Mouse (Mus musculus) small intestine, adult 2 months (tissue): Measurements from ENCODE around the gene Mad1l1. TPM values are rescaled to one million over a fixed set of nuclear protein-coding genes. Genes with fewer than 3 reads are reported as not detected.

Source experiments
- H3K27ac ChIP-seq: fragments of 200-500 bp; 2 replicates; pipeline ENCODE4 v1.5.1; 2012; ENCODE audit warnings: low read depth, low read length, control low read depth, inconsistent platforms; ENCODE audit not compliant: insufficient read depth
- H3K27me3 ChIP-seq: fragments of 200-500 bp; 2 replicates; pipeline ENCODE4 v1.6.1; 2012; ENCODE audit warnings: mild to moderate bottlenecking, moderate library complexity, low read length, inconsistent platforms; ENCODE audit not compliant: control insufficient read depth, insufficient read depth
- H3K36me3 ChIP-seq: fragments of 200-500 bp; 2 replicates; pipeline ENCODE4 v1.6.1; 2012; ENCODE audit warnings: mild to moderate bottlenecking, low read length, control low read depth, inconsistent platforms; ENCODE audit not compliant: control insufficient read depth, insufficient read depth
- H3K4me1 ChIP-seq: fragments of 200-500 bp; 2 replicates; pipeline ENCODE4 v1.6.1; 2012; ENCODE audit warnings: low read length, inconsistent platforms, mixed read lengths; ENCODE audit not compliant: control insufficient read depth, insufficient read depth, insufficient read length
- H3K4me3 ChIP-seq: fragments of 200-500 bp; 2 replicates; pipeline ENCODE4 v1.5.1; 2012; ENCODE audit warnings: low read depth, mild to moderate bottlenecking, control low read depth, inconsistent platforms, low read length, moderate library complexity
- CTCF ChIP-seq: fragments of 200-500 bp; IDR thresholded peaks from 2 replicates; pipeline ENCODE4 v1.5.1; 2012; ENCODE audit warnings: low read depth, mild to moderate bottlenecking, control low read depth, inconsistent platforms, low read length, moderate library complexity, mixed read lengths; ENCODE audit not compliant: insufficient replicate concordance, insufficient read length; ENCODE audit errors: extremely low read depth
- POLR2A ChIP-seq: fragments of 200-500 bp; IDR thresholded peaks from 2 replicates; pipeline ENCODE4 v1.6.1; 2012; ENCODE audit warnings: low read depth, mild to moderate bottlenecking, control low read depth, inconsistent platforms, low read length, moderate library complexity
- whole genome bisulfite sequencing: fragments of 180-500 bp; shearing (Covaris S2); methylation state at CpG from one replicate; pipeline ENCODE4 v1.1.7; 2018; 5-methylcytosine and 5-hydroxymethylcytosine counted together
- polyA plus RNA-seq: library from polyadenylated mRNA; depleted of rRNA; stranded (reverse); fragments of >200 nt; gene quantifications from 2 replicates; pipeline ENCODE4 v1.2.3, GENCODE M21; 2012

Mad1l1 gene
- polyA plus RNA-seq, 1 experiment = 22.9 TPM

DNA sequence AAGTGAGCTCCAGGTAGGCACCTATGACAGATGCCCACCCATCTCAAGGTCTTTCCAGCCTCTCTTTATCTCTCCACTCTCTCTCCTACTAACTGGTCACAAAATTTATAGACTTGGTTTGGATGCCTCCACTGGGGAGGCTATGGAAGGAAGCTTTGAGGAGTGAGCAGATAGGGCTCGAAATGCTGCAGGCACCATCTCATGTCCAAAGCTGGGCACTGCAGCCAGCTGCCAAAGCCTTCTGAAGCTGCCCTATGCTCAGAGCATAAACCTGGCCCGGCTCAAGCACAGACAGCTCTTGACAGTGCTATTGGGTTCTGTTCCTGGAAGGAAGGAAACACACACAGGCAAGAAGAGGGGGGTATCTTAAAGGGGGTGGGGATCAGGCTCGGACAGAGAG lies 71.0 kb downstream of the Mad1l1 start:
- Histone ChIP-seq H3K27me3 (no peaks in the 10 kb centered on the region), H3K36me3 (no peaks in the 10 kb centered on the region), H3K4me3 (no peak overlapping the region), H3K4me1 (no peaks in the 10 kb centered on the region), H3K27ac (no peak overlapping the region)
- no peak for TF ChIP-seq POLR2A
- no peak for TF ChIP-seq CTCF
- 85% methylated on average over 3 of the region's 3 CpGs for WGBS

DNA sequence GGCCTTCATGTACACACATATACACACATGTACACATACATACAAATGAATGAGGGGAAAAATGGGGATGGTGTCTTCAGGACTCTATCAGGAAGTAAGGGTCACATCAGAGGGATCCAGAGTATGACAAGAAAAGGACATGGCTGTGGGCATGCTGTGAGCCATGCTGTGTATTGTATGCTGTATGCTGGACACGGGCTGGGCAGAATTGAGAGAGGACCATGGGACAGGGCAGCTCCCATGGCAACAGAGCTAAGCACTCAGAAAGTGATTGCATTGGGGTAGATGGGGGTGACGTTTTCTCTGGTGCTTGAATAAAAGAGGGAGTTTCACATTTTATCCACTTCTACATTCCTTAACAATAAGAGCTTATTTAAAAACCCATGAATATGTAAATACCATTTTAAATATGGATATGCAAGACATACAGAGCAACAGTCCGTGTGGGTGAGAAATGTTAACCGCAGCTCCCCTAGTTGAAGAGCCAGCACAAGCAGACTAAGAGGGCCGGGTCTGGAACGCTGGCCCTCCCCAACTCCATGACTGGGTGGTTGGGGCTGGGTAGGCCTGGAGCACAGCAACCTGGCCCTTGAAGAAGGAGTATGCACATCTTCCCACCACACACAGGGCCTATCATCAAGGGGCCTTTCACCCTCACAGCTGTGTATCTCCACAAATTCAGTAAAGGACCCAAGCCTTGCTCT lies 71.8 kb downstream of the Mad1l1 start:
- H3K27ac ChIP-seq = no peak overlapping the region
- no peaks in the 10 kb centered on the region for H3K36me3 ChIP-seq
- WGBS = 90% methylated on average over 6 of the region's 6 CpGs
- H3K4me3 ChIP-seq = no peak overlapping the region
- no peak for TF ChIP-seq POLR2A
- no peak for TF ChIP-seq CTCF
- H3K4me1 ChIP-seq = no peaks in the 10 kb centered on the region
- H3K27me3 ChIP-seq = no peaks in the 10 kb centered on the region

DNA sequence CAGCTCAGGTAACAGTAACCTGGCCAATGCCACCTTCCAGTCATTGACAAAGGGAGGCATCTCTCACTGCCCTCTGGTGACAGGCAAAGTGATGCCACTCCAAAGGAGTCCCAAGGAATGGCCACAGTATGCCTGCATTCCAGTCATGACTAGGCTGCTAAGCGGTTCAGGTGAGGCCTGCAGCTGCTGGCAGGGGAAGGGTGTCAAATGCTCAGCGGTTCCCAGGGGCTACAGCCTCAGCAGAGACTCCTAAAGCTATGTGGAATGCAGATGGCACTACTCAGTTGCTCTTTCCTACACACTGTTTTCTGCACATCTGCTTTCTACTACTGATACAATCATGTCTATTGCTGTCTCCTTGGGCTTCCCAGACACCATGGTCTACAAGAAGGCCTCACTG lies 73.3 kb downstream of the Mad1l1 start:
- H3K36me3 ChIP-seq = peaks cover 1% of the 10 kb centered on the region; the same call in 1 of the 2 replicates
- H3K27ac ChIP-seq = no peak overlapping the region
- 85% methylated on average over 2 of the region's 2 CpGs for WGBS
- H3K4me1 ChIP-seq = no peaks in the 10 kb centered on the region
- no peak overlapping the region for H3K4me3 ChIP-seq
- H3K27me3 ChIP-seq = no peaks in the 10 kb centered on the region
- no peak for TF ChIP-seq POLR2A
- TF ChIP-seq CTCF = no peak

DNA sequence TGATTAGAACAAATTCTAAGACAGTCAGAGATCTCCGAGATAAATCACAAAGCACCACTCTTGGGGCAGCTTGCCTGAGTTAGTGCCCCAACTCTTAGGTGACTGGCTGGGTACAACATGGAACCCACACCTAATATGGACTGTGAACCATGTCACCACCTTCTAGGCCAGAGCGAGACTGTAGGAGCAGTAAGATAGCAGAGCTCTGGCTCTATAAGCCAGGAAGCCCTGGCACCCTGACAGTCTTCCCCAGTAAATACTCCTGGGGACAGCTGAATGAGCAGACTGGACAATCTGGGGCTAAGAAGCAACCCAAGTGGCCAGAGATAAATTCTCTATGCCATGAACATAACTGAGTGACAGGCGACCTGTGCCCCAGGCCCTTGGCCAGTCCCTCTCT lies 81.1 kb downstream of the Mad1l1 start:
- no peak overlapping the region for H3K4me3 ChIP-seq
- H3K4me1 ChIP-seq = no peaks in the 10 kb centered on the region
- no peaks in the 10 kb centered on the region for H3K27me3 ChIP-seq
- H3K27ac ChIP-seq = no peak overlapping the region
- TF ChIP-seq POLR2A (no peak), CTCF (no peak)
- peaks cover 1% of the 10 kb centered on the region; the same call in 1 of the 2 replicates for H3K36me3 ChIP-seq
- WGBS = 91% methylated on average over 3 of the region's 3 CpGs

DNA sequence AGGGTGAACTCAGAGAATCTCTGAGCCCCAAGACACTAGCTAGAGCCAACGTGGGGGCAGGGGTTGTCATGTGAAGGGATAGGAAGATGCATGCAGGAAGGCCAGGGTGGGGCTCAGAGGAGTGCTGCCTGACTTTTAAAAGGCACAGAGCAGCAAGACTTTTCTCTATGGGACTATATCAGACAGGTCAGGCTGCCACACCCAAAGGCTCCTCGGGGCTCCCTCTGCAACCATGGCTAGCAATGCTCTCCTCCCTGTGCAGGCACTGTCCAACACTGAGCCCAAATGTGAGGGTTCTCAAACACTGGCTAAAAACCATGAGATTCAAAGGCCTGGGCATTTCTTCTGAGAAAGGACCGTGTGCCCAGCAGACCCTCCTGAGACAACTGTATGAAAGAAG lies 82.5 kb downstream of the Mad1l1 start:
- no peaks in the 10 kb centered on the region for H3K4me1 ChIP-seq
- no peak overlapping the region for H3K4me3 ChIP-seq
- no peaks in the 10 kb centered on the region; the same call in 1 of the 2 replicates for H3K36me3 ChIP-seq
- WGBS = 64% methylated on average over 3 of the region's 3 CpGs
- TF ChIP-seq POLR2A (no peak), CTCF (no peak)
- H3K27me3 ChIP-seq = no peaks in the 10 kb centered on the region
- no peak overlapping the region for H3K27ac ChIP-seq

DNA sequence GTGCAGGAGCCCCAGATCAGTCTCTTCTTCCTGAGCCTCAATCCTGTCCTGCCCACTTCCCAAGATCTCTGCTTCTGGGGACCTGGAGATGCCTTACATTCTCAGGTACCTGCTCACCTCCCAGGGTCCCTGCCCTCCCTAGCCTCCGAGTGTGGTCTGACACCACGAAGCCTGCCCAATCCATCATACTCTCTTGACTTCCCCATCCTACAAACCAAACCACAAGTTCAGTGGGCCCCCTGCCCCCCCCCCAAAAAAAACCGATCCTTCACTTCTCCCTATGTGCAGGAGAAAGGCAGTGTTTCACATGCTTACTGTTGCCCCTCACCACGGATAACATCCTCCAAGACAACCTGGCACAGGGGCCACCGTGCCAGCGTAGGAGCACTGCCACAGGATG lies 90.5 kb downstream of the Mad1l1 start:
- H3K27me3 ChIP-seq = no peaks in the 10 kb centered on the region
- no peaks in the 10 kb centered on the region for H3K4me1 ChIP-seq
- H3K27ac ChIP-seq = no peak overlapping the region
- WGBS = 81% methylated on average over 6 of the region's 6 CpGs
- H3K36me3 ChIP-seq = no peaks in the 10 kb centered on the region
- TF ChIP-seq POLR2A = no peak
- no peak for TF ChIP-seq CTCF
- no peak overlapping the region for H3K4me3 ChIP-seq

DNA sequence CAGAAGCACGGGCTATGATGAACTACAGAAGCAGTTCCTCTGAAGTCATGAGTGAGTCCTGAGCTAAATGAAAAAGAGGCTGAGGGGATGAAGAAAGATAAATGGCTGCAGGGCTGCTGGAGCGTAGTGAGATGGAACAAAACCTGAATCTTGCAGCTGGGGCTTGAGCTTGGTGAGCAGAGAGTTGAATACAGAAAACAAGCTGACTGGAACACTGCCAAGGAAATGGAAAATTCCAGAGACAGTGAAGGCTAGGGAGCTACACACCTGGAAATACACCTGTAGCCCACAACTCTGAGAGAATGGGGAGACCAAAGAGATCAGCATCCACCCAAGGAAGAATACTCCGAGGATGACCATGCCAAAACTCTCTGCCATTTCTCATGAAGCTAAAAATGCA lies 93.0 kb downstream of the Mad1l1 start:
- H3K27me3 ChIP-seq = no peaks in the 10 kb centered on the region
- TF ChIP-seq POLR2A (no peak), CTCF (no peak)
- no peaks in the 10 kb centered on the region for H3K4me1 ChIP-seq
- H3K4me3 ChIP-seq = no peak overlapping the region
- H3K36me3 ChIP-seq = no peaks in the 10 kb centered on the region
- no peak overlapping the region for H3K27ac ChIP-seq
- WGBS = 83% methylated on average over 3 of the region's 3 CpGs

DNA sequence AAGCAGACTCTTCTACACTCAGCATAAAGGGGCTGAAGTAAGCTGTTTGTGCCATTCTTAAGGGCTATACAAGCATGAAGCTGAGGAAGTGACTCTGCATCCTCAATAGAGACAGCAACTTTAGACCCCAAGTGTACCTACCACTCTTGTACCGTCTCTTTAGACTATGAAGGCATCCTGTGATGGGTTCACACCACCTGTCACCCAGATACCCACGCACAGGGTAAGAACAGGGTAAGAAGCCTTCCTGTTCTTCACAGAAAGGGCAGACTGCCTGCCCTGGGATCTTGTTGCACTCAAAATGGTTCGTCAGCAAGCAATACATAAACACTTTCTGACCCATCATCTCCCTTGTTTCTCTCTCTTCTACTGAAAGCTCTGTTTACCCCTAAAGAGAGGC lies 94.5 kb downstream of the Mad1l1 start:
- Histone ChIP-seq H3K27ac (no peak overlapping the region), H3K4me1 (no peaks in the 10 kb centered on the region), H3K36me3 (no peaks in the 10 kb centered on the region), H3K27me3 (no peaks in the 10 kb centered on the region), H3K4me3 (no peak overlapping the region)
- WGBS = 88% methylated on average over 3 of the region's 3 CpGs
- no peak for TF ChIP-seq CTCF
- no peak for TF ChIP-seq POLR2A
